Mouse (Mus musculus): ENCODE results near the gene Maff. TPM values are rescaled to one million over a fixed set of nuclear protein-coding genes. Genes with fewer than 3 reads are reported as not detected.

Gene Maff
- polyA plus RNA-seq, 3 experiments from 2014 or later, result 0.84 to 5.5 (median 1.5) TPM

DNA sequence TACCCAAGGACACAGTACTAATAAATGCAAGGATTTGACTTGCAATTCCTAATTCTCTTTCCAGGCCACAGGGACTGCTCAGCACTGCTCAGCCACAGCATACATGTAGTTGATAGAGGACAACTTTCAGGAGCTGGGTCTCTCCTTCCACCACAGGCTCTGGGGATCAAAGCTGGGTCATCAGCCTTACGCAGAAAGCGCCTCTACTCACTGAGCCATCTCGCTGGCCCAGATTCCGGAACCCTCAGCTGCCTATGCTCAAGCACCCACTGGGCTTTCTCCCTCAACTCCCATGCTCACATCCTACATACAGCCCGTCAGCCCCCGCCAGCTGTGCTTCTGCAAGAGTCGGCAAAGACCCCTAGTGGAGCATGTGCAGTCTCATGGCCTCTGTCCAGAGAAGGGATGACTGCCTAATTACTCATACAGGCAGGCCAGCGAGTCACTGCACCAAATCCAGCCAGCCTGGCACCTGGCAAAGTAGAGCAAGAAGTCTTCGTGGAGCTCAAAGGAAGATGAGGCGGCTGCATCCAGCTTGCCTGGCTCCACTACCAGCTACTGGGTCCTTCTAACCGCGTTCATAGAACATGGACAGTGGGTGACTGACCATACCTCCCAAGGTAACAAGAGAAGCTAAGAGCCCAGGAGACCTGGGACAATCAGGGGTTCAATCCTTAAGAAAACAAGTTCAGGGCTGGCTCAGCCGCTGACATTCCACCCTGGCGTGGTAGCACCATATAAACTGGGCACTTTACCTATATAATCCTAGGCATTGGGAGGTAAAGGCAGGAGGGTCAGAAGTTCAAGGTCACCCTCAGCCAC lies 53.0 kb downstream of the Maff start:
- ATAC-seq, result no peak

DNA sequence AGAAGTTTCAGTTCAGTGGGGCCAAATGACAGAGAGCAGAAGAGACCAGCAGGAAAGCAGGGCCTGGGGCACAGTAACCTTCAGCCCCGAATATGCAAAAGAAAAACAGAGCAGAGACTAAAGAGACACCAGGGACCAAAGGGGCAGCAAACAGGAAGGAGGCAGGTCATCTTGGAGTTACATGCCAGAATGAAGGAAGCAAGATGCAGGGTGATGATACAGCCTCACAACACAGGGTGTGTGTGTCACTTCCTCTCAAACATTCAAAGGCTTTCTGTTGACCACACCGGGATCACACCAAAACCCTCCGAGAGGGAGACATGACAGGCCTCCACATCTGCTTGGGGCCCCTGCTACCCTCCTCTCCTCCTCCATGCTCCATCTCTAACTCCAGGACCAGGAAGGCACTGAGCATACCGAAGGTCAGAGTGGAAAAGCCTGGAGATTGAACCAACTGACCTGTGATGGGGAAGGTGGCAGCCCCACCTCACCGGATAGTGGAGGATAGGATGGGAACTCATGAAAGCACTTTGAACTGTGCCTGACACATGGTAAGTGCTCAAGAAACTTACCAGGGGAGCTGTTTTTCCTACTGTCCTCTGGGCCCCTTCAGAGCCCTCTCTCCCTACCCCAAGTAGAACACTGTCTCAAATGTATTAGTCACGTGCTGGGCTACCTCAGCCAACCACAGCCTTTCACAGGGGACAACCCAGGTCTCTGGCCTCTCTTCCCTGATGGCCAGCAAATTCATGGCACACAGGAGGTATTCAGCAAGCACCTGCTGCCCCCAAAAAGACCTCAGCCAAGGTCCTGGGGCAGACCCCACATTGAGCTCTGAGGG lies 53.9 kb downstream of the Maff start:
- ATAC-seq, result no peak

DNA sequence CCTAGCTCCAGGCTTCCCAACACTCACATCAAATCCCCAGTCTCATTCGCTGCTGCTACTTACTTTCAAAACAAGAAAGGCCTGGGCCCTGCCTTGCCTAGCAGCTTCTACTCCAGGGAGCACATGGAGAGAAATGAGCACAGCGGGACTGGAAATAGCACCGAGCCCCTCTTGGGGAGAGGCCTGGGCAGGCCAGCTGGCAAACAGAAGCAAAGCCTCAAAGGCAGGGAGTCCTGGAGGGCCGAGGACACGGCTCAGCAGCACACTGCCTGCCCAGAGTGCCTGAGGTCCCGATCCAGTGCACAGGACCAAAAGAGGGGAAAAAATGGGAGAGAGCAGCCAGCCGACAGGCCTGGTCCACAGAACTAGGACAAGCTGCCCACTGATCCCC lies 54.5 kb downstream of the Maff start:
- ATAC-seq, result no peak

DNA sequence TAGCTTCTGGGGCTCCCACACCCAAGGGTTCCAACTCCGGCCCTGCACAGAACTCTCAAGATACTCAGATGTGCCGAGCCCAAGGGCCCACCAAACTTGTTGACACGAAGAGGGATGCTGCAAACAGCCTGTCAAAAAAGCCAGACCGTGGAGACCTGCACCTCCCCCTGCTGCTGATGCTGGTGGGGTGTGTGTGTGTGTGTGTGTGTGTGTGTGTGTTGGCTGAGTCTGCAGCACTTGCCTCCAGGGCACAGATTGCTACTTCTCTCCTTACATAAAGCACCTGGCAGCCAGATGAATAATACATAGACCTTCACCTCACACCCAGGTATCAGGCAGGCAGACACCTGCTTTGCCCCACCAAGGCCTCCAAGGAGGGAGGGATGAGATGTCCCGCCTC lies 55.8 kb downstream of the Maff start:
- ATAC-seq, result no peak

DNA sequence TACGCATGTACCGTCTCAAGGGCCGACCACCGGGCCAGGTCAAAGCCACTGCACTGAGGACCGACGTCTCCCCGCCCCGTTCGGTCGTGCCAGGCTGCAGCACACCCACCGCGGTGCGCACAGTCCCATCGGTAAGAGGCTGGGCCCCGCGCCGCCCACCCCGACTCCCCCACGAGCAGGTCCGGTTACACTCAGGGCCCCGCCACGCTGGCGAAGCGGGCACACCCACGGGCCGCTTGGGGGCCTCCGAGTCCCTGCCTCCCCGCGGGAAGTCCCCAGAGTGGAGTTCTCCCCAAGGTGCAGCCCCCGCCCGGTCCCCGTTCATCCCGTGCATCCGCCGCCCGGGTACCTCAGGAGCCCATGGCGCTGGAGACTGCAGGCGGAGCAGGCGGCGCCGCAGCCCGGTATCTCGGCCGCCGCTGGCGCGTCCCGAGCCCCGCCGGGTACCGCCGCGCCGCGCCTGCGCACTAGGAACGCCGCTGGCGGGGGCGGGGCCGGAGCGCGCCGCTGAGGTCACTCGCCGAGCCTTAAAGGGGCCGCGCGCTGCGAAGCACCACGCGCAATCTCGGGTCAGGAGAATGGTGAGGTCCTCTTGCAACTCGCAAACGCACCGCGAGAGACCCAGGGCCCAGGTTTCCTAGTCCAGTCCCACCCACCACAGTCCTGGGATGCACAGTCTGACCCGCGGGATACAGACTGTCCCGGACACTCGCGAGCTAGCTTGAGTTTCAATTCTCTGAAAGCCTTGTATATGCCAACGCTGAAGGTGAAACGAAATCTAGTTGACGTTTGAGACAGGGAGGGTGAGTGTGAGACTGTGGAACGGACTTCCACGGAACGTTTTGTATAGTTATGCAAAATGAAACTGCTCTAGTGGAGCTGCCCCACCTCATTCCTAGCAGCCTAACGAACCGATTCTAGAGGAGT lies 56.7 kb downstream of the Maff start, which contains the start of gene Tmem184b:
Gene Tmem184b, minus strand, starts transcription at position 734 of the 927 bp plus-strand sequence.
- ATAC-seq, result peak; percentile 77

DNA sequence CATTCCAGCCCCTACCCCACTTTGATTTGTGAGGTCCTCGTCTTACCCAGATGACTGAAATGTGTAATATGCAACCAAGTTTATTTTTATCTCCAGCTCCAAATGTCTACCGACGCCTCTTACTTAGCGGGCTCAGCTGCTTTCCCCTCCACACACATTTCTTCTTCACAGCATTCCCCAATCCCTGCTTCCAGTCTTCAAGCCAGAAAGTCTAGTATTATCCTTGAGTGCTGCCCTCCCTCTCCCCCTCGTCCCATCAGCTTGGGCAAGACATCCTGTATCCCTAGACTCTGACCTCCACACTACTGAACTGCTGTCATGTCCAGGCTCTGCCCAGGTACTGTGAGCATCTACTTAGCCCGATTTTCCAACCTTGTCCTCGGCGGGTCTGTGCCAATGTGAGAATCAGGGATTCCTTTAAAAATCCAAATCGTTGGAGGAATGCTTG lies 57.4 kb downstream of the Maff start:
- ATAC-seq, result no peak

DNA sequence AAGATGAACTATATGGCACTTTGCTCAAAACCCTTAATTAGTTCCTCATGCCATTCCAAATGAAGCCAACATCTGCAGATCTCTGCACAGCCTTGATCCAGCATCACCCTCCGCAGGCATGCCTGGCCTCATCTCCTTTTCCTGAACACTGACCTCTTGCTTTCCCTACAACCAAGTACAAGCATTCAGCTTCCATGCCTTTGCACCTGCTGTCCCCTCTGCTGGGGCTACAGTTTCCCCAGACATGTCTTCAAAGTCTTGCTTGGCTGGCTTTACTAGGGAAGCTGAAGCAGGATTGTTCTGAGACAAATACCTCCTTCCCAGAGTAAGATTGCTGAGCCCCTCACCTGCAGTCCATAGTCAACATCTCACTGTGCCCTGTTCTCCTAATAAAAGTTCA lies 57.9 kb downstream of the Maff start:
- ATAC-seq, result no peak

DNA sequence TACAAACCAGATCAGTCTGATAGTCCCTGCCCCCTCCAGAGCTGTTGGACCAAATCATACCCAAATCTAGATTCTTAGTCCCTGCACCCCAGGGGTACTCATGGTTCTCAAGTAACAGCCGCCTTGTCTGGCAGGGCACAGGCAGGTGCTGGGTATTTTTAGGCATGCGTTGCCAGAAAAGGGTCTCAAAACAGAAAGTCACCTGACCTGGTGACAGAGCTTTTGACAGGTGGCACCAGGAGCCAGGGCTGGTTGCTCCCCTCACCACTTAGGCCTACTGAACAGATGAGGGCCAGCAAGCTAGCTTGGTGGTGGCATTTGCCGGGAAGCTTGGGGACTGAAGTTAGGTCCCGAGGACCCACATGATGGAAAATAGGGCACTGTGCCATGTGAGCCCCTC lies 60.1 kb downstream of the Maff start:
- no peak for ATAC-seq

Other genes starting within 250 kb of the Maff start
- gene Micall1, start 237.7 kb upstream of the Maff start, polyA plus RNA-seq (2017; shearing (Covaris generic)), result 10 to 100 TPM in 2 of 3 experiments, 1 to 10 TPM in 1; 7.0 to 20.8 (median 13.3) TPM
- 100 to 1,000 TPM; 109 to 122 (median 116) TPM for gene Polr2f, start 205.6 kb upstream of the Maff start, polyA plus RNA-seq (2017; shearing (Covaris generic))
- gene 1700088E04Rik, start 205.4 kb upstream of the Maff start, polyA plus RNA-seq (2017; shearing (Covaris generic)), result 1 to 10 TPM; 5.4 to 7.1 (median 5.9) TPM
- not detected for gene Sox10, start 181.4 kb upstream of the Maff start, polyA plus RNA-seq (2017; shearing (Covaris generic))
- 1 to 10 TPM; 6.6 to 8.4 (median 8.3) TPM for gene Pick1, start 117.4 kb upstream of the Maff start, polyA plus RNA-seq (2017; shearing (Covaris generic))
- gene Gm49486, start 117.2 kb upstream of the Maff start, polyA plus RNA-seq (2017; shearing (Covaris generic)), result not detected
- gene Slc16a8, start 91.9 kb upstream of the Maff start, polyA plus RNA-seq (2017; shearing (Covaris generic)), result not detected
- gene Baiap2l2, start 61.1 kb upstream of the Maff start, polyA plus RNA-seq (2017; shearing (Covaris generic)), result 1 to 10 TPM in 1 of 3 experiments, under 1 TPM in 1, not detected in 1; 0.21 to 1.6 TPM
- 10 to 100 TPM; 12.5 to 18.4 (median 15.1) TPM for gene Pla2g6, start 18.2 kb upstream of the Maff start, polyA plus RNA-seq (2017; shearing (Covaris generic))
- 10 to 100 TPM in 1 of 3 experiments, 1 to 10 TPM in 2; 8.2 to 12.8 (median 9.2) TPM for gene Tmem184b, start 56.9 kb downstream of the Maff start, polyA plus RNA-seq (2017; shearing (Covaris generic))
- 1 to 10 TPM; 4.2 to 6.5 (median 4.4) TPM for gene Csnk1e, start 108.9 kb downstream of the Maff start, polyA plus RNA-seq (2017; shearing (Covaris generic))
- gene Kcnj4, start 158.6 kb downstream of the Maff start, polyA plus RNA-seq (2017; shearing (Covaris generic)), result not detected
- 1 to 10 TPM in 1 of 3 experiments, under 1 TPM in 2; 0.40 to 1.8 (median 0.42) TPM for gene Kdelr3, start 169.8 kb downstream of the Maff start, polyA plus RNA-seq (2017; shearing (Covaris generic))
- gene Ddx17, start 200.1 kb downstream of the Maff start, polyA plus RNA-seq (2017; shearing (Covaris generic)), result 10 to 100 TPM; 30.6 to 34.4 (median 33.2) TPM

Measured in inflammation-experienced regulatory T-cells, adult 6 months (primary cell).